Mouse (Mus musculus) v-Abl transformed pro-B cells (cell line): ENCODE results near the gene Pdxk.

Source experiments
- in situ Hi-C, 2 experiments: fragments of 400-800 bp; cut with MboI; formaldehyde crosslinking; loops; one replicate each; pipeline ENCODE4 v1.15.1; 2025; ENCODE audit not compliant: unreplicated experiment in 2 of 2

Gene Pdxk

GRCm38 (mm10) chr10:78392072-78392471, 72.7 kb downstream of the Pdxk start:
- in situ Hi-C loops: loop anchor here (5.0 to 25.0 kb wide), 3 partner anchors 110 to 355 kb away; partner anchors contain the start of genes Aire (in 2 of the 2), Dnmt3l (in 2 of the 2) and Pwp2 (in 1 of the 2)

- in situ Hi-C loops: loop anchor here (5.0 to 25.0 kb wide), 3 partner anchors 109 to 354 kb away; partner anchors contain the start of genes Aire (in 2 of the 2), Dnmt3l (in 2 of the 2) and Pwp2 (in 1 of the 2)
Observed at GRCm38 (mm10) chr10:78390982-78391470, 73.7 kb downstream of the Pdxk start.

- in situ Hi-C loops: loop anchor here (25.0 kb wide), 1 partner anchor 351 kb away; the partner anchor contains the start of genes Aire (in 2 of the 2) and Dnmt3l (in 2 of the 2)
Observed at GRCm38 (mm10) chr10:78388216-78388980, 76.4 kb downstream of the Pdxk start.
